Mouse (Mus musculus) liver, embryonic 16.5 days (tissue): ENCODE results near the gene Arl14ep. TPM values are rescaled to one million over a fixed set of nuclear protein-coding genes. Genes with fewer than 3 reads are reported as not detected.
"Not testable (repeated sequence)": the region's sequence is repeated elsewhere in the genome, so short reads cannot be mapped to it uniquely, and the experiment has no call there.

ENCODE experiments used
- ATAC-seq: fragments of 200-750 bp; cut with Nextera tagmentation; 2 replicates; pipeline ENCODE4 v1.8.0; 2017; ENCODE audit warnings: low read depth, mild to moderate bottlenecking, moderate number of reproducible peaks, moderate library complexity
- H3K27ac ChIP-seq: fragments of 300-500 bp; sonication (generic); 2 replicates; pipeline ENCODE4 v1.5.1; 2014; ENCODE audit warnings: mild to moderate bottlenecking, low read length
- H3K27me3 ChIP-seq: fragments of 300-500 bp; sonication (generic); 2 replicates; pipeline ENCODE4 v1.6.1; 2014; ENCODE audit warnings: low read depth, low read length, mixed read lengths; ENCODE audit not compliant: control insufficient read depth, insufficient read depth
- H3K36me3 ChIP-seq: fragments of 300-500 bp; sonication (generic); 2 replicates; pipeline ENCODE4 v1.6.1; 2014; ENCODE audit warnings: mild to moderate bottlenecking; ENCODE audit not compliant: control insufficient read depth, insufficient read depth
- H3K4me1 ChIP-seq: fragments of 300-500 bp; sonication (generic); 2 replicates; pipeline ENCODE4 v1.6.1; 2014; ENCODE audit warnings: low read depth, low read length, mixed read lengths; ENCODE audit not compliant: control insufficient read depth
- H3K4me2 ChIP-seq: fragments of 300-500 bp; sonication (generic); 2 replicates; pipeline ENCODE4 v1.6.1; 2014; ENCODE audit warnings: low read depth, low read length, mixed read lengths
- H3K4me3 ChIP-seq: fragments of 300-500 bp; sonication (generic); 2 replicates; pipeline ENCODE4 v1.5.1; 2014; ENCODE audit warnings: low read depth, mild to moderate bottlenecking, low read length
- H3K9ac ChIP-seq: fragments of 300-500 bp; sonication (generic); 2 replicates; pipeline ENCODE4 v1.6.1; 2014; ENCODE audit warnings: low read depth, low read length
- H3K9me3 ChIP-seq: fragments of 300-500 bp; sonication (generic); replicated peaks from 2 replicates; pipeline ENCODE4 v1.6.1; 2016; ENCODE audit warnings: low read length; ENCODE audit not compliant: control insufficient read depth
- WGBS: fragments of 180-500 bp; shearing (Covaris S2); extraction: QIAGEN DNeasy Blood & Tissue Kit; methylation state at CpG from one replicate; pipeline ENCODE4 v1.1.7; 2014; ENCODE audit not compliant: insufficient replicate concordance; 5-methylcytosine and 5-hydroxymethylcytosine counted together
- polyA plus RNA-seq: library from polyadenylated mRNA; unstranded; fragments of >200 nt; fragmentation: Nextera tagmentation; extraction: Ambion mirVana; gene quantifications from 2 replicates; pipeline ENCODE4 v1.2.1, GENCODE M21; 2015

Gene Arl14ep
- 7.2 and 7.5 TPM in 2 replicates for polyA plus RNA-seq

DNA sequence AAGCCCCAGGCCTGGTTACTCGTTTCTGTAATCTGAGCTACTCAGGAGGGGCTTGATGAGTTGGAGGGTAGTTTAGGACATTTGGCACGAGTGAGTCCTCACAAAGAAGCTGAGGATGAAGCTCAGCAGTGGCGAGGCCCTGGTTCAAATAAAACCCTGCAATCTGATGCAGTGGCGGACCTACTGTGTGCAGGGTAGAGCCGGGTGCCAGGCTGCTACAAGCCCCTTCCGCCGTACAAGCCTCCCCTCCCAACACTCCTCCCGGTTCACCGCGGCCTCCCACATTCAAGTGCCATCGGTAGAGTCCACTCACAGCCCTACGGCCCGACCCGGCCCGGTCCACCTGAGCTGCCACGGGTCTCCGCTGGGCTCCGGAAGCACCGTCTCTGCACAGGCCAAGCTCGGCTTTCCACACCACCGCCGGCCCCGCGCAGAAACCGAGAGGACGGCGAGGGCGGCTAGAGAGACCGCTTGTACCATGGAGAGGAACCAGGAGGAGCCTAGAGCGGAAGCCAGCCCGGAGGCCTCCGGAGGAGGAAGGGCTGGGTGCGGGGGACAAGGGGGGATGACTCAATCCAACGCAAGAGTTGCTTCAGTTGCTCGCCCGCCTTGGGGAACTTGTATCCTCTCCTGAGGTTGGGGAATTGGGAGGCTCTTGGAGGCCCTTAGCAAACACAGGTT is at the start of gene Arl14ep:
TSS of gene Arl14ep (minus strand) at position 466 of the 681 bp plus-strand sequence.
- under 1% methylated on average over 36 of the region's 36 CpGs for WGBS
- Histone ChIP-seq H3K27me3 (no peaks in the 10 kb centered on the region), H3K4me2 (peak within 1 kb of the TSS; percentile 65), H3K27ac (peak within 1 kb of the TSS; percentile 31; the same call in 1 of the 2 replicates), H3K9me3 (no peaks in the 10 kb centered on the region), H3K9ac (peak within 1 kb of the TSS; percentile 84), H3K4me3 (peak within 1 kb of the TSS; percentile 75), H3K4me1 (peaks cover 6% of the 10 kb centered on the region), H3K36me3 (no peaks in the 10 kb centered on the region)
- peak; percentile 94 for ATAC-seq

DNA sequence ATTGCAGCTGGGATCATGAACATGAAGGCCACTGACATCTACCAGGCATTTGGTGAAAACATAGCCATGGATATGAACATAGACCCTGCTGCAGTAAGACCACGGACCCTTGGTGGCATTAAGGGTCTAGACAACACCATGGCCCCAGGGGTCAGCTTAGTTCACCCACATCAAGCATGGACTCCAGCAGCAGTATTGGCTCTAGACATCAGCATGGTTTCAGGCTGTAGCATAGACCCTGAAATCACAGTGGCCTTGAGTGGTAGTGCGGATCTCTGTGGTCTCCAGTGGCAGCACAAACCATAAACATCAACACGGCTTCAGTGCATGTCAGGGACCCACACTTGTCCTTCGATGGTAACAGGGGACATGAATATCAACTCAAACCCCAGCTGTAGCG is 48.5 kb upstream of the Arl14ep start:
- Histone ChIP-seq H3K9ac (no peak overlapping the region), H3K36me3 (no peaks in the 10 kb centered on the region), H3K27ac (no peak overlapping the region), H3K27me3 (no peaks in the 10 kb centered on the region), H3K4me1 (no peaks in the 10 kb centered on the region), H3K4me2 (no peak overlapping the region), H3K4me3 (no peak overlapping the region), H3K9me3 (no peaks in the 10 kb centered on the region)
- 68% methylated on average over 5 of the region's 5 CpGs for WGBS
- ATAC-seq: no peak

DNA sequence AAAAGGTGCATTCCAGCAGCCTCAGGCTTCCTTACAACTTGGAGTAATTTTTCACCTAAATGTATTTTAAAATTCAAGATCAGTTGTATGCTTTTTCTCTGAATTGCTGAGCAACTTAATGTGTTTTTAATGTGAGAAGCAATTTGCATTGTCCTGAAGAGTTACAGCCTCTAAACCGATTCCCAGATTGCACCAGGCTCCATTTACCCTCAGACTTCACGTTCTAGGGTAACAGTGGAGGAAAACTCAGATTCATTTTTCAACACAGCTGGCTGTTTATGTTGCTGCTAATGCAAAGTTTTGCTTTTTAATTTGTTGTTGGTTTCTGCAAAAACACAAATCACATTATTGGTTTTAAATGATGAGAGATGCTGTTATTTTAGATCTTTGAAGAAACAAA is 45.1 kb upstream of the Arl14ep start:
- Histone ChIP-seq H3K4me3 (no peak overlapping the region), H3K4me2 (no peak overlapping the region), H3K27me3 (no peaks in the 10 kb centered on the region), H3K27ac (no peak overlapping the region), H3K9ac (no peak overlapping the region), H3K36me3 (no peaks in the 10 kb centered on the region), H3K4me1 (no peaks in the 10 kb centered on the region), H3K9me3 (no peaks in the 10 kb centered on the region)
- 44% methylated on average over 2 of the region's 2 CpGs for WGBS
- no peak for ATAC-seq

DNA sequence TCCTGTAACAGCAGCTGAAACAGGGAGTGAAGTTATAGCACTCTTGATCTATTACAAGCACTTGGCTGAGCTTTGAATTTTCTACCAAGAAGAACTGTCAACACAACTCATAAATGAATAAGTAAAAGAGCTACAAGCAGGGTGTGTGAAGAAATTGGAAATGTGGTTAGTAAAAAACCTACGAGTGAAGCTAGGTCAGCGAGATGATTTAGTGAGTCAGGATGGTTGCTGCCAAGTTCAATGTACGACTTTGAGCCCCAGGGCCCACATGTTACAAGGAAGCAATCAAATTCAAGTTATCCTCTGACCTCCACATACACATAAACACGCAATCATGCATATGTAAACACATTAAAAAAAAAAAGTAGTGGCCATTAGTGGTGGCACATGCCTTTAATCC is 38.9 kb upstream of the Arl14ep start:
- Histone ChIP-seq H3K27me3 (no peaks in the 10 kb centered on the region), H3K27ac (no peak overlapping the region), H3K9ac (no peak overlapping the region), H3K36me3 (no peaks in the 10 kb centered on the region), H3K4me3 (no peak overlapping the region), H3K4me1 (no peaks in the 10 kb centered on the region), H3K9me3 (no peaks in the 10 kb centered on the region), H3K4me2 (no peak overlapping the region)
- WGBS: 46% methylated on average over 4 of the region's 4 CpGs
- ATAC-seq: no peak

DNA sequence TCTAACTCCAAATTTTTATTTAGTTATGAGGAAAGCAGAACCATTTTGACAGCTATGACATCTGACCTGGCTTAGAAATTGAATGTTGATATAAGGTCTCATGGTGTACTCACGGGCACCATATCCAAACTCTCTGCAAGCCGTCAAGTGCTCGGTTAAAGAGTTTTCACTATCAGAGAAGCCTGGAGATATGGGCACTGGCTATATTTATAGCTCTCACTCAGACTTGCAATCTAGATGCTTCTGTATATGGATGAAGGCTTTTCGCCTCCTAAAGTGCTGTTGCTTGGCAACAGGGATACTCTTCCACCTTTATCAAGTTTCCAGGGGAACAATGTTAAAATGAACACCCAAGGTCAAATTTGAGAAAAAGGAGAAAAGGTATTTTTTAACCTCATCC is 38.1 kb upstream of the Arl14ep start:
- Histone ChIP-seq H3K36me3 (no peaks in the 10 kb centered on the region), H3K27ac (no peak overlapping the region), H3K4me1 (no peaks in the 10 kb centered on the region), H3K4me2 (no peak overlapping the region), H3K27me3 (no peaks in the 10 kb centered on the region), H3K9me3 (no peaks in the 10 kb centered on the region), H3K4me3 (no peak overlapping the region), H3K9ac (no peak overlapping the region)
- ATAC-seq: no peak
- 70% methylated on average over 4 of the region's 4 CpGs for WGBS

DNA sequence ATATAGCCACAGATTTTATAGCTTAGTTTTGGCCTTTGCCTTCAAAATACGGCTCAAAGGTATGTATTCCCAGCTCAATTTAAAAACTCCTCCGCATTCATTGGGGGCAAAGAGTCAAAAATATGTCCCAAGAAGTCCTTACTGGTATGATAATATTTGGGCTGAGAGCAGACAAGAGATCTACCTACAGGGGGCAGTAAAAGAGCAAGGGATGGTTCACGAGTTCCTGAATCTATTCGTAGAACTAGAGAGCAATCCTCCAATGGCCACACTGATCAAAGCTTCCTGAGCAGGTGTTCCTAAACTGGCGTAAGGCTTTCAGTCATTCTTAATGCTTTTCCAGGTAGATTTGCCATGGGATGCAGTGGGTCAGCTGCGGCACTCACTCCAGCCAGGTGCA is 35.9 kb upstream of the Arl14ep start:
- H3K36me3 ChIP-seq: no peaks in the 10 kb centered on the region
- H3K9me3 ChIP-seq: no peaks in the 10 kb centered on the region
- WGBS: 62% methylated on average over 6 of the region's 6 CpGs
- H3K27me3 ChIP-seq: no peaks in the 10 kb centered on the region
- ATAC-seq: no peak
- H3K9ac ChIP-seq: no peak overlapping the region
- H3K4me1 ChIP-seq: no peaks in the 10 kb centered on the region
- H3K4me2 ChIP-seq: no peak overlapping the region
- H3K4me3 ChIP-seq: no peak overlapping the region
- H3K27ac ChIP-seq: no peak overlapping the region

DNA sequence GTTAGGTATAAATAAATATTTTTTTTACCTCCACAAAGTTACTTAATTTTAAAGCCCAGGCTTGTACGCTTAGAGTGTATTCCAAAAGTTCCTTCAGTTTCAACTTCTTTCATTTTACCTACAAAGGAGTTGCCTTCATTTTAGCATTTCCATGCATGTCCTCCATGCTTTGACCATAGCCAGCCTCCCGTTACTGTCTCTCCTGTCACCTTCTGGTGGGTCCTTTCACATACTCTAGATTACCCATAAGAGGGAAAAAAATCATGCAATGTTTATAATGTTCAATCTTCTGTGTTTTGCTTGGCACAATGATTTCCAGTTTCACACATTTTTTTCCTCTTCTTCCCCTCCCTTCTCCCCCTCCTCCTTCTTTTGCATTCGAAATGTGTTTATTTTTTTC is 32.2 kb upstream of the Arl14ep start:
- WGBS: 58% methylated on average over 3 of the region's 3 CpGs
- Histone ChIP-seq H3K4me3 (no peak overlapping the region), H3K9me3 (no peaks in the 10 kb centered on the region), H3K27ac (no peak overlapping the region), H3K27me3 (no peaks in the 10 kb centered on the region), H3K9ac (no peak overlapping the region), H3K36me3 (no peaks in the 10 kb centered on the region), H3K4me2 (no peak overlapping the region), H3K4me1 (no peaks in the 10 kb centered on the region)
- ATAC-seq: no peak

DNA sequence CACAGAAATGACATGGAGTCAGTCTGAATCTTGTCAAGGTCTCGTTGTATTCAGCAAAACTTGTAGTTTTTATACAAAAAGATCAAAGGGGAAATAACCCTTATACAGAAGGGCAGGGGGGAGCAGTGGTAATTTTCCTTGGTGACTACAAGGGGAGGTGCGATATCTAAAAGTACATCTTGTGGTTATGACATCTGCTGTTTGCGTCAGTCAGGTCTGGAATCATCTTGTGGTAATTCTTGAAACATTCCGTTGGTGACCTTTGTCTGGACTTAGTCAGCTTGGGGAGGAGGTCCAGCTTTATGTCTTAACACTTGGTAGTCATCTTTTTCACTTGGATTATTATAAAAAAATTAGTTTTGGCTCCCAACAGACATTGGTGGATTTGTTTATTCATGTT is 31.7 kb upstream of the Arl14ep start:
- not testable (repeated sequence) for H3K27me3 ChIP-seq, H3K4me2 ChIP-seq, ATAC-seq, H3K9me3 ChIP-seq, H3K36me3 ChIP-seq, H3K4me1 ChIP-seq, H3K4me3 ChIP-seq, H3K9ac ChIP-seq, H3K27ac ChIP-seq
- 51% methylated on average over 4 of the region's 4 CpGs for WGBS

DNA sequence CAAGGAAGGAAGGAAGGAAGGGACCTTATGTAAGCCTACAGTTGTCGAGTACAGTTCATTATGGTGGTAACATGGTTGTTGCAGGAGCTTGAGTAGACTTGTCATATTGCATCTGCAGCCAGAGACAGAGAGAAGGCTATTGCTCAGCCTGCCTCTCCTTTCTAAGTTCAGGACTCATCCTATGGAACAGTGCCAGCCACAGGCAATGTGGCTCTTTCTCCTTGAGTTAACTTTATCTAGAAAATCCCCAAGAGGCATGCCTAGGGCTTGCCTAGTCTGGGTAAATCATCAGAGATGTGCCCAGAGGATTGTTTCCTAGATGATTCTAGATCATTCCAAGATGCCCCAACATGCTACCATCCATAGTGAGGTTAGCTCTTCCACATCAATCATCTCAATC is 17.0 kb upstream of the Arl14ep start:
- Histone ChIP-seq H3K4me1 (no peaks in the 10 kb centered on the region), H3K4me2 (no peak overlapping the region), H3K4me3 (no peak overlapping the region), H3K9me3 (no peaks in the 10 kb centered on the region), H3K27me3 (no peaks in the 10 kb centered on the region), H3K36me3 (no peaks in the 10 kb centered on the region), H3K27ac (no peak overlapping the region), H3K9ac (no peak overlapping the region)
- no peak for ATAC-seq
- WGBS: 52% methylated on average over 1 of the region's 1 CpGs
